Mouse (Mus musculus) retina, adult 2 months (tissue): ENCODE measurements around the gene Gpatch4.

Experiments
- DNase-seq: peaks from one replicate; pipeline ENCODE4 v3.0.0-alpha.2; 2012; ENCODE audit warnings: low read depth, low spot score

The Gpatch4 gene

DNA sequence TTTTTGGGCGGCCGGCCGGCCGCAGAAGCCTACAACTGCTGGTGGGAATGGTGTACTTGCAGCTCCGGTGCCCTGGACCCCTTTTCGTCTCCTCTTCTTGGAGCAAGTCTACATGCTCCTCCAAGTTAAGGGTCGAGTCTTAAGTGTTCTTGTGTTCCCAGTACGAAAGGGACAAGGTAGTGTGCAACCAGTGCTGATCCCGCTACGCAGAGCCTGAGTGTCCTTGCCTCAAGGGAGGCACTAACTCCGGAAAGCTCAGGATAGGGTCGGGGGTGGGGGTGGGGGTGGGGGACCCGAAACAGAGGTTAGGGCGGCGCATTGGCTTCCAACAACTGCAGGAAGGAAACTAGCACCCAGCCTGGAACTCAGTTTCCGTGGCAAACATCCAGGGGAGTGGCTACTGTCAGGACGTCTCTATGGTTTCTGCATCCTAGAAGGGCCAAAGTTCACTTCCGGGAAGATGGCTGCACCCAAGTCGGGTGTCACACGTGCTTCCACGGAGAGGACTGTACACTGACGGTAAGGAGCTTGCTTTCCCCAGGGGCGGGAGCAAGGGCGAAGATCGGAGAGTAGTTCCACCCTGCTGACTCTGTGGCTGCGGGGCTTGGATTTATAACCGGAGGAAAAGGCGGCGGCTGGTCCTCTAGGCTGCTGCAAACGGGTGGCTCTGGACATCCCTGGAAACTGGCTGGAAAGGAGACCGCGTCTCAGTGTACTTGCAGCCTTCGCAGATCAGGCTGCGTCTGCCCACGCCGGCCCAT lies at the start of gene Gpatch4:
Gpatch4 (plus strand) TSS at position 448 of the 761 bp plus-strand sequence.
- peak; percentile 85 for DNase-seq

DNA sequence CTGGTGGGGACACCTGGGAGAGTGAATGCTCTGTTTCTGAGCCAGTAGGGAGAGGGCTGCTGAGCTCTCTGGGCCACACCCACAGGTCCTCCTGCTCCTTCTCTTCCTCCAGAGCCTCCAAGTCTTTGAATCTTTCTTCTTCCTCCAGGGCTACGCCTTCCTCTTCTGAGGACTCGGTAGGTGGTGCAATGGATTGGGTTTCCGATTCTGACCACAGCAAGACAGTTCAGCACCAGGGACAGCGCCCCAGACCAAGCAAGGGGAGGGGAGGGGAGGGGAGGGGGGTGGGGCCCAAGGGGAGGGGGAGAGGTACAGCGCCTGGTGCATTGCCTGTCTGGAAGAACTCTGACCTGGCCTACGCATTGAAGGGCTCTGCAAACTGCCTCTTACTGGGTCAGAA lies 49.5 kb upstream of the Gpatch4 start:
- DNase-seq = no peak

DNA sequence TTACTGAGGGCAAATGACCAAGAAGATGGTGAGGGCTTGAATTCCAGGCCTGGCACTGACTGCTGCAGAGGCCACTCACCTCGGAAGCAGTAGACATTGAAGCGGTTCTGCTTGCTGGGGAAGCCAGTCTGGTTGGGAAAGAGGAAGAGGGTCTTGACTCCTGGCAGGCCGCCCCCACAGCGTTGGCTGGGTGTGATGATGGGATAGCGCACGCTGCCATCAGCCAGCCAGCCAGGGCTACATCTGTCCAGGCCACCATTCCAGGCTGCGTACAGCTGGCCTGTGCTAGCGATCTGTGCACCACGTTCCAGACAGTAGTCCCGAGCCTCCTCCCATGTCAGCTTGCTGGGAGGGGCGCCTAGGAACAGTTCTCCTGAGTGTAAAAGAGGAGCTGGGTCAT lies 47.6 kb upstream of the Gpatch4 start:
- no peak for DNase-seq

DNA sequence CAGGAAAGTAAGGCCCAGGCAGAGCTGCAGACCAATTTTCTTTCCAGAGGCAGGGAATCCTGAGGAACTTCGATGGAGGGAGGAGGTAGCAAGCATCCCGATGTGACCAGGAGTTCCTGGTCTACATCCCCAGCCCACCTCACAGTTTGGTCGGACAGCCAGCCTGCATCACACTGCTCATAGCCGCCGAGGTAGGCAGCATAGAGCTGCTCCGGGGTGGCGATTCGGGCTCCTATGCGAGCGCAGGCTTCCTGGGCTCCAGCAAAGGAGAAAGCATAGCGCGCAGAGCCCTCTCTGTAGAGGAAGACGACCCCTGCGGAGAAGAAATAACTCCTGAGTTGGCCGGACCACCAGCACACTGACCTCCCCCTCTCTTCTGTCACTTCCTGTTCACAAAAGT lies 46.5 kb upstream of the Gpatch4 start:
- DNase-seq = no peak

DNA sequence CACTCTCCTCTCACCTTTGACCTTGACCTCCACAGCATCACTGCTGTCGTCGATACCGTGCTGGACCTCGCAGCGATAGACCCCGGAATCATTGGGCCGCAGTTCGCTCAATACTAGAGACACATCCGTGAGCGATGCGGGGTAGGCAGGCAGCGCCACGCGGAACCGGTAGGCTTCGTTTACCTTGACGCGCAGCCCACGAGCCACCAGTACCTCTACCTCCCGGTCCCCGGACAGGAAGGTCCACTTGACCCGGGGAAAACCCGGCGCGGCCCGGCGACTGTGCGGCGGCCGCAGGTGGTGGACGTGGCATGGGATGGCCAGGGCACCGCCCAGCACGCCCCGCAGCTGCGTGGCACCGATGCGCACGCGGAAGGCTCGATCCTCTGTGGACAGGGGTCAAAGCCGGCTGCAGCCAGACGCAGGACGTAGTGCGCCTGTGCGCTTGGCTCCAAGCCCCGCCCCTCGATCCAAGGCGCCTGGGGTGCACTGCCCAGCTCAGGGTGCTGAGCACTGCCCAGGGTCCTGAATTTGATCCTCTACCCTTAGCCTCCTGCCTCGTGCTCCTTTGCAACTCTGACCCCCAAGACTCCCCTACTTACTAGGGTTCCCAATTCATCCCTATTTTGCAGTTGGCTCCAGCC lies 45.8 kb upstream of the Gpatch4 start:
- no peak for DNase-seq

DNA sequence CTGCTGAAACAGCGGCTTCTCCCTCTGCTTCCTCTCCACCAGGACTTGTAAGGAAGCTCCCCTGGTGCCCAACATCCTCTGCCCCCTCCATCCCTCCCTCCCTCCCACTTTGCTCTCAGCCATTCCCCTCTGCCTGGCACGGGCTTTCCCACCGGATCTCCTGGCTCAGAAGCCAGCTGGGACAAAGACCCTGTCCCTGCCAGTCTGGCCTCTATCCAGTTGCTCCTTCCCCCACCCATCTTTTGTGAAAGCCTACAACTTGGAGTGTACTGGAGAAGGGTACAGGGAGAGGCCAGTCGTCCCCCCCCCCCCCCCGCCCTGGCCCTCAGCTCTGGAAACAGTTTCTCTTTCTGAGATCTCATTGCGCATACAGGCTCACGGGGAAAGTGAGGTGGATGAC lies 44.2 kb upstream of the Gpatch4 start:
- DNase-seq = no peak

DNA sequence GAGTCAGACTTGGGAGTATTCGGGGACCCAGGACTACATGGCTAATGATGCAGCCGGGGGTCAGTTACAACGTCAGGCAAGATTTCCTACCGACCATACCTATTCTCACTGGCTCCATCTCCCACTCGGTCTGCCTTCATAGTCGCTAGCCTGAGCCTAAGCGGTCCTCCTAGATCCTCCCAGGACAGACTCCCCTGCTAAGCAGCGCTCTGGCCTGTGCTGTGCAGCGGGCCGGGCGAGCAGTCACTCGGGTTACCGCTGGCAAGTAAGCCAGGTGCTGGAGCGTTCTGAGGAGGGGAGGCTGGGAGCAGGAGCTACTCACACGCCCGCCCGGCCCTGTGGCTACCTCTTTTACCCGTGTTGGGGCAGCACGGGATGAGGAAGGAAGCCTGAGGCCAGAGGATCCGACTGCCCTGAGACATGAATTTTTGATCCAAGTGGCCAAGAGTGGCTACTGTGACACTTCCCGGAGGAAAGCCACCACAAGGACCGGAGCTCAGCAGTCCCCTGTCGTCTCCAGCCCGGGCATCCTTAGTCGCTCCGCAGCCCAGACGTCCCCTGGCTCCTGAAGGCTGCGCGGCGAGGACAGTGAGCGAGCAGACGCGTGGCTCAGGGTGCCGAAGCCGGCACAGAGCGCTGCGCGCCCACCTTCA lies 43.5 kb upstream of the Gpatch4 start:
- no peak for DNase-seq

DNA sequence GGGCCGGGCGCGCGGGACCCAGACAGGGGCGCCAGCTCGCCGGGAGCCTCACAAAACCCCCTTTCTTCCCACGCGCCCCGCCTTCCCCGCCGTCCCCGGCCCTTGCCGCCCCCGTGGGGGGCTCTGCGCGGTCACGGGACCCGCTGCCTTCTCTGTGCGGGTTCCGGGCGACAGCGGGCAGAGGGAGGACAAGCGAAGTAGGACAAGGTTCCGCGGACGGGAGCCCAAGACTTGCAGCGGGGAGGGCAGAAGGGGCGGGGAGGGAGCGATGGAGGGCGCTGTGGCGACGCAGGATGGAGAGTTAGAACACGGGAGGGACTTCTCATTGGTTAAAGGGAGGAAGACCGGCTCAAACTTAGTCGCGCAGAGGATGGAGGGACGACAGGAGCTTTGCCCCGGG lies 42.7 kb upstream of the Gpatch4 start, which contains the start of gene Bcan:
Bcan (minus strand) TSS at position 50 of the 400 bp plus-strand sequence.
- no peak for DNase-seq

DNA sequence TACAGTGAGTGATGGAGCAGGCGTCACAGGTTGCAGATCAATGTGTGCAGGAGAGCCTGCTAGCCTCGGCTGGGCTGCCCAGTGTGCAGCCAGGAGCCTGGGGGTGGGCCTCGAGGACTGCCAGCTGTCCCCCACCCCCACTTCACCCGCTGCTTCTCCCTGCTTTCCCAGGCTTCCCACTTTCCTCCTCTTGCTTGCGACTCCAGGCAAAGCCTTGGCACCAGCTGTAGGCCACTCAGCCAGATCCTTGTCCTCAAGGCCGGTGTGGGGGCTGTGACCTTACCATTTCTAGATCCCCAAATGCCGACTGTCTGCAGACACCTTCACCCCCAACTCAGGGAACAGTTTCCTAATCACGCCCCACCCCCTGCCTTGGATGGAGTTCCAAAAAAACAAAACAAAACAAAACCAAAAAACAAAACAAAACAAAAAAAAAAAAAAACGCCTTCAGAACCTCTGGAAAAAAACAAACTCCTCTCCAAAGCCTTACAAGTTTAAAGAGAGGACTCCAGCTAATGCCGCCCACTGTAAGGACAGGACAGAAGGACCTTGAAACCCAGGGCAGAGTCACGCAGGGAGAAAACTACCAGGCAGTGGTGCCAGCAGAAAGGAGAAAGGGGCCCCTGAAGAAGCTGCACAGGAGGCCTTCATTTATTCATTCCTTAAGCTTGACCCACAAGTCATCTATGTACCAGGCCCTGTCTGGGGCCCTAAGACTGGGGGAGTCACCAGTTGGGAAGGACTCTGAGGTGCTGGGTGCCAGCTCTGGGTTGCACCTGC lies 41.9 kb upstream of the Gpatch4 start:
- no peak for DNase-seq

DNA sequence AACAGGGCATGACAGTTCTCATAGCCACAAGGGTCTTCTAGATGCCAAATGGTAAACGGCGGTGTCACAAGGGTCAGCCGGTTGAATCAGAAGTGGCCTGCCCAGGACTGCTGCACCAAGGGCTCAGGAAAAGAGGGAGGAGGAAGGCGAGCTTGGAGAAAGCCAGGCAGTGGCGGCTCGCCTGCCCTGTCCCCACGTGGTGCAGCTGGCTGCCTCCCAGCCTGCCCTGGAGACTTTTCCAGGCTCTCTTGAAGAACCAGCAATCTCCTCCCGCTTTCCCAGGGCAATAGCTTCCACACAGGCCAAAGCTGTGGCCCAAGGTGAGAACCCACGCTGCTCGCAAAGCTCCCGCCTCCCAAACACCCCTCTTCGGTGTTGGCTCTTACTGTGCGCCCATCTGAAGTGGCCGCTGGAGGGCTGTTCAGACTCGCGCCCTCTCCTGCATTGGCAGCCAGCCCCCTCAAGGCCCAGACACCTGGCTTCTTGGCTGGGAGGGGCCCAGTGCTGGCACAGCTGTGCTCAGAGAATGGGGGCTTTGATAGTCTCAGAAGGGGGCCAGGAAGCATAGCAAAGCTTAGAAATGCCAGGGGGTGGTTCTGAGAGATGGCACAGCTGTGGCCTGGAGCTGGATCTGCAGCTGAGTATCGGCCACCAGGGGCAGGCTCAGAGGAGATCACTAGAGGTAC lies 40.5 kb upstream of the Gpatch4 start:
- no peak for DNase-seq

DNA sequence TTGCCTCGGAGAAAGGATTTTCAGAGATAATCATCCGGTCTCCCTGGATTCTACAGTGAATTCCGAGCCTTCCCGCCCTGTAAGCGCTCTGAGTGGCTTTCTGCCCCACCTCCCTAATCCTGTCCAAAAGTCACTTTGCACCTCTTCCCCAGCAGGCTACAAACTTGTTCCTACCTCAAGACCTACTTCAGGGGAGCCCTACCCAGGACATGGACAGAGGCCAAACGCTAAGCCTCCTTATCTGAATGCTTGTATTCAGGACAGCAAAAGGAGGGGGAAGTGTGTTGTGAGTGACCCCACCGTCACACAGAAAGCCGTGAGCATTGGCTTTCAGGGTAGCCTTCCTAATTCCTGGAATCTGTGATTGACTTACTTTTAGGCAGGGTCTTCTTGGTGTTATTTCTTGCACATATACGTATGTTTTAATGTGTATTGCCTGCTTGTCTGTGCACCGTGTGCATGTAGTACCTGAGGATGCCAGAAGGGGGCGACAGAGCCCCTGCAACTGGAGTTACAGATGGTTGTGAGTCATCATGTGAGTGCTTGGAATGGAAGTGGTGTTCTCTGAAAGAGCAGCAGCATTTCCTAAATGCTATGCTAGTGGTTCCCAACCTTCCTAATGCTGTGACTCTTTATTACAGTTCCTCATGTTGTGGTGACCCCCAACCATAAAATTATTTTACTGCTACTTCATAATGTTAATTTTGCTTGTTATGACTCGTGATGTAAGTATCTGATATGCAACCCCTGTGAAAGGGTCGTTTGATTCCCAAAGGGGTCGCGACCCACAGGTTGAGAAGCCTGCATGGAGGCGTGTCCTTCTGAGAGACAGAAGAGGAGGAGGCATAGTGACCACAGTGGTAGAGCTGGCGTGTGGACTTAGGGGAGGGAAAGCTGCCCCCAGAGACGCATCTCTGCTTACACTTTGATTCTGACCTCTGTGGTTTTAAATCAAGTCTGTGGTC lies 36.8 kb upstream of the Gpatch4 start:
- no peak for DNase-seq

DNA sequence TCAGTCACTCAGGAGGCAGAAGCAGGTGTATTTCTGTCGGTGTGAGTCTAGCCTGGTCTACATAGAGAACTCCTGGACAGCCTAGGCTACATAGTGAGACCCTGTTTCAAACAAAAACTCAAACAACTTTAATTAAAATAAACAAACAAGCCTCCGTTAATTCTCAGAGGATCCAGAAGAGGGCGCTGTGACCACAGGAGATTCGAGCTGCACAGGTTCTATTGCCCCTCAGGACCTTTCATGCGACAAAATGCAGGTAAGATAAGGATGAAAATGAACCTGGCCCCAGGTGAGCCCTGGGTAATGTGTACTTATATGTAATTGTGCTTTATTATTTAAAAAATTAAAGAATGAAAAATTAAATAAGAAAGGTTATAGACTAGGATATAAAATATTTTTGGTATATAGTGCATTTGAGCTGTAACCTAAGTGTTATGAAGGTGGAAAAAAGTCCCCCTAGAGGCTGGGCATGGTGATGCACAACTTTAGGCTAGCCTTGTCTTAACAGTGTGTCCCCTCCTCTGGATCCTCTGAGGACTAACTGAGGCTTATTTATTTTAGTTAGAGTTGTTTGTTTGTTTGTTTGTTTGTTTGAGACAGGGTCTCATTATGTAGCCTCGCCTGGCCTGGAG lies 32.2 kb upstream of the Gpatch4 start:
- DNase-seq = no peak

DNA sequence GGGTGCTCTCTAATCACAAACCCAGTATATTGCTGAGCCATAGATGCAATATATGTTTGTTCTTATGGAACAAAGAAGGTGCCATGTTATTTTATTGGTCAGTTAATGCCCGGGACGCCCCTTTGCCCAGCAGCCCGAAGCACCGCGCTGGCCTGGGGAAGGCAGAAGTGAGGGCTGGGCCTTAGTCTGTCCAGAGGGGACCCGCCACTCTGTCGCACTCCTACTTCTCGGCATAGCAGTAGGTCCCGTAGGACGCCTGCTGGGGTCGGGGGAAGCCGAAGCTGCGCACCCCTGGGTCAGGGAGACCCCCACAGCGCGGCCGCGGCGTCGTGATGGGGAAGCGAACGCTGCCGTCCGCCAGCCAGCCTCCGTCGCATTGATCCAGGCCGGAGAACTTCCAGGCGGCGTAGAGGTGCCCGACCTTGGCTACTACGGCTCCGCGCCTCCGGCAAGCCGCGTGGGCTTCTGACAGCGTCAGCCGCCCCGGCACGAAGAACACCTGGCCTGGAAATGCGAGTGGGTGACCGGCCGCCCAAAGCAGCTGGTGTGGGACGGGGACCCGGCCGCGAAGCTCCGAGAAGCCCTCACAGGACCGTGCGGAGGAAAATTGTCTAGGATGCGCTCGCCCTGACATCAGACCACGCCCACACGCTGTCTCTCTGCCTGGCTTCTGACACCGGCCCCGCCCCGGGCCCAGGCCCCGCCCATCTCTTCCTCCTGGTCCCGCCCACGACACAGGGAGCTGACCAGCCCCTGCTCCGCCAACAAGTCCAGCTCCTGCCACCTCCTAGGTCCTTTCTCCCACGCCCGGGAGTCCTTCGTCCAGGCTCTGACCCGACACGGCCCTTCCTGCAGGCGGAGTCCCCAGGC lies 20.4 kb upstream of the Gpatch4 start:
- DNase-seq = peak; percentile 64

DNA sequence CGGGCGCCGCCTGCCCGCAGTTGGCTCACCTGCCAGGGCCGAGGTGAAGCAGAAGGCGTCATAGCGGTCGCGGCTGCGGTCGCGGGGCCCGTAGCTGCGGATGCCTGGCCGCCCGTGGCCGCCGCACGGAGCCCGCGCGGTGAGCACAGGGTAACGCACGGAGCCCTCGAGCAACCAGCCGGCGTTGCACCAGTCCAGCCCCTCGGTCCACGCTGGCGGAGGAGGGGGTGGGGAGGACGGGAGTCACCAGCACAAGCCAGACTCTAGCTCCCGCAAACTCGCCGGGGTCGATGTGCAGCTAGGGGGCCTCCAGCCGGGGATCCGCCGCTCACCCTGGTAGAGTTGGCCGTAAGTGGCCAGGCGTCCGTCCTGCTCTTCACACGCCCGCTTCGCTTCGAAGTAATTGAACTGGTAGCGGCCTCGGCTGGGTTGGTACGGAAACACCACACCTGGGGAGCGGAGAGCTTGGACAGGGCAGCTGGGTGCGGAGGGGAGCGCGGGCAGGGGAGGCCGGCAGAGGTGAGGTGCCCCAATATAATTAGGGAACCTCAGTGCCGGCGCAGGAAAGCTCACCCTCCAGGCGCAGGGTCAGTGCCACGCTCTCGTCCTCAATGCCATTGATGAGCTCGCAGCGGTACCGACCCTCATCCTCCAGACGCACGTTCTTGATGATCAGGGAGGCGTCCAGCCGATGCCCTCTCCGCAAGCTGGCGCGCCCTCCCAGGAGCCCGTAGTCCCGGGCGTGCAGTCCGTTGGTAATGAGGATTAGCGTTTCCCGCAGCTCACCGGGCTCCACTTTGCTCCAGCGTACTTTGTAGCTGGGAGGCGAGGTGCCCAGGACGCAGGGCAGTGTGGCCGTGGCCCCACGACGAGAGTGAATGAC lies 19.5 kb upstream of the Gpatch4 start:
- no peak for DNase-seq

DNA sequence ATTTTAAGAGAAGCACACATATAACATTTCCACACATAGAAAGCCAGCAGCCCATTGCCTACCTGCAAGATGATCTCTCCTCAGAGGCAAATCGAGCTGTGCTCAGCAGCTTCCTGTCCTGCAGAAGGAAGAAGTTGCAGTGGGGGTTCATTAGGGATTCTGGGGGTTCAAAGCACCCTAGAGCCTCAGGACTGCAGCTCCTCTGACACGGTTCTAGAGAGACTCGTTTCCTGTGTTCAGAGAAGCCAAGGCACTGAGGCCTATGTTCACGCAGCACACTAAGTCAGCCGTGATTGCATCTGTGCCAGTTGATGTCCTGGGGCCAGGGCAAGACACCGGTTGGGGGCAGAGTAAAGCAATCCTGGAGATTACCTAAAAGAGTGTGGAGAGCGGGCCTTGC lies 16.1 kb upstream of the Gpatch4 start:
- DNase-seq = no peak

DNA sequence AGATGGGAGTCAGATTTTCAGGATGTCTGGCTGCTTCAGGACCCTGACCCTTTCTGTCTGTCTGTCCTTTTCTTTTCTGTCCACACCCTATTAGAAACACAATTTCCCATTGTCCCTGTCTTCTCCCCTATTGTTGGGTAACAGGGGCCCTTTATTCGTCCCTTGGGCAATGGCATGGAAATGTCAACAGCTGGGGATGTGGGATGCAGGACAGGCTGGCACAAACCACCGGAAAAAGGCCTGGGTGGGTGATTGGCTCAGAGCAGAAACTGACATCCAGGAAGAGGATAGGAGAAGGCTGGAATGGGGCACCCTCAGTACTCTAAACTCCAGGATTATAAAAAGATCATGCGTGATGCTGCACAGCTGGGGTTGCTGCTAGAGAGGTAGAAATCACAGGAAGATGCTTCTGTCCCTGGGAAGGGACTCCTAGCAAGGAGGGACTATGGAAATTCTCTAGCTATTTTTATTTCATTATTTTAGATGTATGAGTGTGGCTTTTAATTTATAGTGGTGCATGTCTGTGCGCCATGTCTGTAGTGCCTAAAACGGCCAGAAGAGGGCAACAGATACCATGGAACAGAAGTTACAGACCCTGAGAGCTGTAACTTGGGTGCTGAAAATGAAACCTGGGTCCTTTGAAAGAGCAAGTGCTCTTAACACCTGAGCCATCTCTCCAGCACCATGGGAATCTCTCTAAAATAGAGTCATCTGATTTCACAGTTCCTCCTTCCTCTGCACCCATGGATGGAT lies 15.3 kb upstream of the Gpatch4 start, which contains the start of gene Hapln2:
Hapln2 (minus strand) TSS at position 150 of the 753 bp plus-strand sequence.
- no peak for DNase-seq
